Mouse (Mus musculus) embryo, embryonic 10 days (tissue): ENCODE data around the gene Ldlr.
"Not testable (repeated sequence)": the region's sequence is repeated elsewhere in the genome, so short reads cannot be mapped to it uniquely, and the experiment has no call there.

ENCODE experiments used
- DNase-seq: peaks from one replicate; pipeline ENCODE4 v3.0.0-alpha.2; 2015; ENCODE audit warnings: low spot score

Gene Ldlr

DNA sequence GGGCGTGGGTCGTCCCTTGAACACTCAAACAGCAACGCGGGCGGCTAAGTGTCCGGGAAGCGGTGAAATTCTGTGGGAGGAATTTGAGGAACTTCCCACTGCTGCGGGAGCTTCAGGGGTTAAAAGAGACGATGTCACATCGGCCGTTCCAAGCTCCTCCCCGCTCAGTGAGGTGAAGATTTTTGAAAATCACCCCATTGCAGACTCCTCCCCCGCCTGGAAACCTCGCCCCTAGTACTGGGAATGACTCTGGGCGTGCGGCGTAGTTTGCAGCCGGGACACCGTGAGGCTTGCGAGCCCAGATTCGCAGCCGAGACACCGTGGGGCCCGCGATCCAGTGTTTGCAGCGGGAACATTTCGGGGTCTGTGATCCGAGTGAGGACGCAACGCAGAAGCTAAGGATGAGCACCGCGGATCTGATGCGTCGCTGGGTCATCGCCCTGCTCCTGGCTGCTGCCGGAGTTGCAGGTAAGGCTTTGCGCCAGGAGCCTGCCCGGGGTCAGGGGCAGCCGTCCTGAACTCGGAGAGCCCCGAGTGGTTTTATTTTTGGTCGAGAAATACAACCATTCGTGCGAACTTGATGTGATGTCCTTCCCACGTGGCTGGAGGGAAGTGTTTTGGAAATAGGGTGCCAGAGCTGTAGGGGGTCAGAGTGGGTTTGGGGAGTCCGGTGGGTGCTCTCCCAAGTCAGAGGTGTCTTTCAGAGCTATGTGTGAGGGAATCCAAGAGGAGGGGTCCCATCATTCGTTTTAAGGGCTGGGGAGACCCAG lies at the start of gene Ldlr:
Gene Ldlr, plus strand, starts transcription at position 107 of the 770 bp plus-strand sequence.
- peak; percentile 95 for DNase-seq

DNA sequence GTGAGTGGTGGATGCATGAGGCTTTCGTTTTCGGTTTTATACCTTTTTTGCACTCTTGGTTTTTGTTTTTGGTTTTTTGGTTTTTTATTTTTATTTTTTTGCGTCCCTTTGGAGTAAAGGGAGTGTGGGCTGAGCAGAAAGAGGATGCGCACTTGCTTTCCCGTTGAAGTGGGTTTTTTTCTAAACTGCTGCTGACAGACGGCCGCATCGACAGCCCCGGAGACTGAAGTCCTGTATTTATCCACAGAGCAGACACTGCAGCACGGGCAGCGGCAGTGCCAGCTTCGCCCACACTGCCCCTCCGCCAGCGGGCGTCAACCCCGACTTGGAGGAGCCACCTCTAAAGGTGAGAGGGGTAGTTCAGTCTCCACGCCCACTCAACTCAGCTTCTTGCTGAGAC lies 45.6 kb upstream of the Ldlr start:
- DNase-seq, result no peak

DNA sequence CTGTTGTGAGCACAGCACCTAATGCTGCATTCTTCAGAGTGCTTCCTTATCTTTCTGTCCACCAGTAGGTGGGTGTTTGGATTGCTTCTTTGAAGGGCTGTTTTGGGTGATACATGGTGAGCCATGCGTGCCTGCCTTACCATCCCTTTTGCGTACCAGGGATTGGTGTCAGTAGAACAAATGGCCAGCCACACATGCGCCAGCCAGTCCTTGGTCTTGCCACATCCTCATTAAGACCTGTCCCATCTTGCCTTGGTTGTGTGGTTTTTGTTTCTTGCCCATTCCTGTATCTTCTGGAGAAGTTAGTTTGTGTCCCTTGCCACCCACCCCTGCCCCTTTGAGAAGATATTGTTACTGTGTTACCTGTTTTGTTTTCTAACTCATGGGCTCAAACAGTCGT lies 42.8 kb upstream of the Ldlr start:
- DNase-seq, result no peak

DNA sequence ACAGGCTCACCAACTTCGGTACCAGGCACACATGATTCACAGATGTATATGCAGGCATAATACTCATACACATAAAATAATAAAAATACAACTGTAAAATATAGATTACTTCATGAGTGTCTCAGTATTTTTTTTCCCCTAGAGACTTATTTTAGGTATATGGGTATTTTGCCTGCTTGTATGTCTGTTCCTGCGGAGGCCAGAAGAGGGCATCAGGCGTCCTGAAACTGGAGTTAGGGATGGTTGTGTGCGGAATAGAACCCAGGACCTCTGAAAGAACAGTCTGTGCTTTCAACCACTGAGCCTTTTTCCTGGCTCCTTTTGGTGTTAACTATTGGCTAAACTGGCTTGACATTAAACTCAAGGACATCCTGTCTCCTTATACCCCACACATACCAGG lies 40.5 kb upstream of the Ldlr start:
- DNase-seq, result no peak

DNA sequence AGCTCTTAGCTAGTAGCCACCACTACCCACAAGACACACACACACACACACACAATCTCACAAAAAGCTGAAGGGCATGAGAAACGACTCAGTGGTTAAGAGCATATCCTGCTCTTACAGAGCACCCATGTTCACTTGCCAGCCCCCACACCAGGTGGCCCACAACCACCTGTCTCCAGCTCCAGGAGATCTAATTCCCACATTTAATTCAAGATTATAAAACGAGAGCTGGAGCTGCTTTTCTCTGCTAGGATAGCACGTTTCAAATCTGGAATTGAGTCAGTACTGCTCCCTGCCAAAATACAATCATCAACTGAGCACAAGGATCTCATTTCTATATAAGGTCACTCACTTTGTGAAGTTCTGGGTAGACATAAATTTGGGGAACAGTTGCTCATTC lies 39.4 kb upstream of the Ldlr start:
- no peak for DNase-seq

DNA sequence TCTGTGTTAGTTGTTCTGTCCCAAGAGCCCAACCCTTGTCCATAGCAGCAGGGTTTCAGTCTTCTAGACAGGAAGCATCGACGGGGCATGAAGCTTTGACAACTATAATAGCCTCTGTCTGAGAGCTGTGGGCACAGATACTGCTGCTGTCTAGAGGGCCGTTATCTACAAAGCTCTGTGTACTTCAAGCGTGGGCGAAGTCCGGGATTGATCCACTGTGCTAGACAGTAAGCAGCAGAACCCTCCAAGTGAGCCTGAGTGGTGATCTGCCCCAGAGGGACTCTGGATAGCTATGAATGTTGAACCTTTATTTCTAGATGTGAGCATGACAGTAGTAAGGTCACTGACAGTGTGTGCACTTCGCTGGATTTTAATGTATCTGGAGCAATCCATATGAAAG lies 34.7 kb upstream of the Ldlr start:
- no peak for DNase-seq

DNA sequence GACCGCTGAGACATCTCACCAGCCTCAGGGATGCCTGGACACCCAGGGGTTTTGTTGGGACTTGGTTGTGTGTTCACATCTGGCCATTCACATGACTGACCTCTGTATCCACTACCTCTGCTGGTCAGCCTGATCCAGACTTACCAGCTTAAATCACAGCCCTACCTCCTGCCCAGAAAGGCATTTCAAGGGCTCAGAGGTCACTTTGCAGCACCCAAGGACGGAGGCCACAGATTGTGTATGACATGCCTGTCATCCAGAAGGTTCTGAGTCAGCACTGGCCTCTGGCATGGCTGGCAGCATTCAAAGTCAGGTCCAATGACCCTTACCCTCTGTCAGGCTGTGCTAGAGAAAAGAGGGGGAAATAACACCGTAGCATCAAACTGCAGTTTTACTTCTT lies 33.3 kb upstream of the Ldlr start:
- DNase-seq, result no peak

DNA sequence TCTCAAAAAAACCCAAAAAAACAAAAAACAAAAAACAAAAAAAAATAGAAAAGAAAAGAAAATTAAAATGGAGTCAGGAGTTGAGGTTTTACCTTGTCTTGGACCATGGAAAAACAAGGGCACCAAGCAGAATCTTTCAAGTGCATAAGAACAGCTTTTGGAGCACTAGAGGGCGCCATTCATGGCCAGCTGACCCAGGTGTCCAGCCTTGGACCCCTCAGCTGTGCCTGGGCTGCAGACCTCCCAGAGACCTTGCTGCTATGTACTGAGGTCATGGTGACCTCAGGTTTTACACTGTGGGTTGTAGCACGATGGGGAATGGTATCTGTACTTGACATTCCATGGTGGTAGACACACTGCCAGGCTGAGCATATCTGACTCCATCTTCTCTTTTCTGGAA lies 31.4 kb upstream of the Ldlr start:
- DNase-seq, result peak; percentile 78

DNA sequence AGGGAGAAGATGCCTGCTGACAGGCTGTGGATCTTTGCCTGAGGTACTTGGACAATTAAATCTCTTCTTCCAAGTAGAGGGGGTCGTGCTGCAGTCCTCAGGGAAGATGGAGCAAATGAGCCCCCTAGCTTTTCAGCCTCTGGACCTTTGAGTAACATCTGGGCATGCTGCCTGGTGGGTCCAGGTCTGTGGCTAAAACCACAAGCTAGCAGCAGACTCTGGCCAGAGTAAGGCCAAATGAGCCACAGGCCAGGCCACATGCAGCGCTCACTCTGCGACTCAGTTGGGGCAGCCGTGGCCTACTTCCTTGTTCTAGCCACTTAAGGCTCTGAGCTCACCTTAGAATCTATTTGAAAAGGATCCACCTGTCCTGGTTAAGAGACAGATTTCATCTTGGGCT lies 30.8 kb upstream of the Ldlr start:
- no peak for DNase-seq

DNA sequence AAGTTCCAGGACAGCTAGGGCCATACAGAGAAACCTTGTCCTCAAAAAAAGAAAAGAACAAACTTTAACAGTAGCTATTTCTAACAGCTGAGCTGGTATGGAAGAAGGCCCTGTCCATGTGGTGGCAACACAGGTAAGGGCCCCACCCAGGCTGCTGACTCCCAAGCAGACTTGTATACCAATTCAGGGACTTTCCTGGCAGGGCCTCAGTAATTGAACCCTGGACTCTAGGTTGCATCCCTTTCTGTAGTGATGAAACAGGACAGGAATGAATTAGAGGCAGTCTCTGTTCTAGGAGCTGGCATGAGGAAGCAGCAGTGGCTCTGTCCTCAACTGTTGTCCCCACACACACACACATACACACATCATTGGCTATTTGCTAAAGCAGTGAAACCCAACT lies 29.2 kb upstream of the Ldlr start:
- no peak for DNase-seq

DNA sequence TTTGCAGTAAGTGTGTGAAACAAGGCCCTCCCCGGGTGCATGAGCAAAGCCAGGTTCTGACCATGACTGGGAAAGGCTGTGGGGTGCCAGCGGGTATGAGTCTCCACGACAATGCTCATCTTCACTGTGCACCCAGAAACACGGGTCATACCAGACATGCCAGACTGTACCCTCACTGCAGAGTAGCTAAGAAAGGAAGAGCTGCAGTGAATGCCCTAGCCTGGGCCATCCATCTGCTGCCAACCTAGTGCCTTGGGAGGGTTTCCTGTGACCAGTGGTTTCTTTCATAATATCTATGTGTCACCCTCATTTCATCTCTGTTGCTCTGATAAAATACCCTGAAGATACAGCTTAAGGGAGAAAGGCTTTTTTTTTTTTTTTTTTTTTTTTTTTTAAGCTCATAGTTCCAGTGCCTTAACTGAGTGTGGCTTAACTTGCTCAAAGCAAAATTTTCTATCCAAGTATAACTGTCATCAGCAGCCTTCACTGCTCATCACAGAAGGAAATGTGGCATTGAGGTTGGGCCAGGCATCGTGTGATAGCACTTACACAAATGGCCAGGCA lies 28.0 kb upstream of the Ldlr start:
- no peak for DNase-seq

DNA sequence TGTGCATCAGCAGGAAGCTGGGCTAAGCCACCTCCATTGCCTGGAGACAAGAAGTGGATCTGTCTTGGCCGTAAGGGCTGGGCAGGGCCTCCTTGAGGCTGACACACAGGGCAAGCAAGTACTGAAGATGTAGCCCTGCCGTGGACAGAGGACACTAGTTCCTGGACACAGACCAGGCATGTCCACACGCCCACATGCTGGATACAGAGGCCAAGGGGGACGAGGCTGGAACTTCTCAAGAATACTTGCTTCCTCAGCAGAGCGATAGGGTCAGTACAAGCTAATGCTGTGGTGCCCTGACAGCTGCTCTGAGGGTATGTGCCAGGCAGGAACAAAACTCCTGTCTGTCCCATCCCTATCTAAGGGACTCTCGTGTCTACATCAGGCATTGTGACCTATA lies 26.2 kb upstream of the Ldlr start:
- DNase-seq, result no peak

DNA sequence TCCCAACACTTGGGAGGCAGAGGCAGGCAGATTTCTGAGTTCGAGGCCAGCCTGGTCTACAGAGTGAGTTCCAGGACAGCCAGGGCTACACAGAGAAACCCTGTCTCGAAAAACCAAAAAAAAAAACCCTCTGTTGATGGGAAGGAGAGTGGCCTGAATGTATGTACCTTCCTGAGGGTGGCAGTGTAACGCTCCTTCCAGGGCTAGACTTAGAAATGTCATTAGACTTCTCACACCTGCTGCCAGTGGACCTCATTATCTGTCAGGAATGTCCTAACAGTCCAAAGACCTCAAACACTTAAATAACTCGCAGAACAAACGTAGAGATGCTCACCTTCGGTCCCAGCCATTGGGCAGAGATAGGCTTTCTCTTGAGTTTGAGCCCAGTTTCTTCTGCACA lies 24.0 kb upstream of the Ldlr start:
- DNase-seq, result not testable (repeated sequence)

DNA sequence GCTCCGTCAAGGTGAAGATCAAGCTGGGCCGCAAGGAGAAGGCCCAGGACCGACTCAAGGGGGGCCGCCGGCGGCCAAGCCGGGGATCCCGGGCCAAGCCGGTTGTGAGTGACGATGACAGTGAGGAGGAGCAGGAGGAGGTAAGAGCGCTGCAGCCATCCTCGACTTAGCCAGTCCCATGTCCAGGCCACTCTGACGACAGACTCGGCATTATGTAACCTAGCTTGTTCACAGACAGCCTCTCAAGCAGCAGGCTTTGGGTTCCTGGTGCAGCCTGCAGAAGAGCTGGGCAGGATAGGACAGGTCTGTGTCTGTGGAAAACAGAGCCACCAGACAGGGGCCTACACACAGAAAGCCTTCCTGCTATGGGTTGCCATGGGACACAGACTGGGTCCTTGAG lies 22.2 kb upstream of the Ldlr start:
- no peak for DNase-seq

DNA sequence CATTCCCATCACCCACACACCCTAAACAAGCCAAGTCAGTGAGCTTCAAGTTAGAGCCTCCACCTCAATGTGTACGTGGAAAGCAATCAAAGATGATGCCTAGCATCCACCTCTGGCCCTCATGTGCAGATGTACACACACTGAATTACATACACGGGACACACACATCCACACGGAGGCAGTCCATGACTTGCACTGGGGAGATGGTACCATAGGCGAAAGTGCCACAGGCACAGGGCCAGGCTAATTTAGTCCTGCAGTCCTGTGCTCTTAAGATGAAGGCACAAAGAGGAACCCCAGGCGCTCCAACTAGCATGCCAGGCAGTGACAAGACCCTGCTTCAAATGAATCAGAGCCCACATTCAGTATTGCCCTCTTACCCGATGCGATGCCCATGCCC lies 19.8 kb upstream of the Ldlr start:
- DNase-seq, result no peak

DNA sequence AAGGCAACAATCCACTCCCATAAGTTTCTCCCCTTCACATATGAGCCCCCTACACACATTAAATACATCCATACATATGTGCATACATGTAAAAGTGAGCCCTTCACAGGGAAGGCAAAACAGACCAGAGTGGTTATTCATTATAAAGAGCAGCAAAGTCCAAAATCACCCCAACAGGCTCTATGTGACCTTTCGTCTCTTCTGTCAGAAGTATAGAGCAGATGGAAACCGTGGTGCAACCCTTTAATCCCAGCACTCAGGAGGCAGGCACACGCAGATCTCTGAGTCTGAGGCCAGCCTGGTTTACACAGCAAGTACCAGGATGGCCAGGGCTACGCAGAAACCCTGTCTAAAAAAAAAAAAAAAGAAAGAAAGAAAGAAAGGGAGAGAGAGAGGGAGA lies 17.2 kb upstream of the Ldlr start:
- DNase-seq, result no peak

DNA sequence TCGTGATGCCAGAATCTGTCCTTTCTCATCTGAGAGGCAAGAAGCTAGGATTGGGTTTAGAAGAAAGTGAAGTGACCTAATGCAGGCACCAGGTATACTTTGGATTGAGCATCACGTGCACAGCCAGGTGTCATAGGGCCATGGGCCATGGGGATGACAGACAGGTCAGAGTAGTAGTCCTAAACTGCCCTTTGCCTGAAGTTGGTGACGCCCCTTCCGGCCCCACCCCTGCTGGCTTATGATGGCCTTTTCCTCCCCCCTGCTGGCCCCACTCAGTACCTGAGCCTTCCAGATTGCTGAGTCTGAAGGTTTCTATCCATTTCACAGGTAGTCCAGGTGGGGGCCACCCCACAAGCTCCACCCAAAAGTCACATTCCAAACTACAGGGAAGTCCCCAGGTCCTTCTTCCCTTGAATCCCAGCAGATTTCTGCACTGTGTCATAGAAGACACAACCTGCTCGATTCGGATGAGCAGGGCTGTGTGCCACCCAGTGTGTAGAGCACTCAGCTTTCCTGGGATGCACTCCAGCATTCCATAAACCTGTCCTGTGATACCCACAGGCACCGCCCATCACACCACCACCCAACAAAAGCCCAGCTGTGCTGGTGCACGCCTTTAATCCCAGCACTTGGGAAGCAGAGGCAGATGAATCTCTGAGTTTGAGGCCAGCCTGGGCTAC lies 16.6 kb upstream of the Ldlr start:
- DNase-seq, result no peak

DNA sequence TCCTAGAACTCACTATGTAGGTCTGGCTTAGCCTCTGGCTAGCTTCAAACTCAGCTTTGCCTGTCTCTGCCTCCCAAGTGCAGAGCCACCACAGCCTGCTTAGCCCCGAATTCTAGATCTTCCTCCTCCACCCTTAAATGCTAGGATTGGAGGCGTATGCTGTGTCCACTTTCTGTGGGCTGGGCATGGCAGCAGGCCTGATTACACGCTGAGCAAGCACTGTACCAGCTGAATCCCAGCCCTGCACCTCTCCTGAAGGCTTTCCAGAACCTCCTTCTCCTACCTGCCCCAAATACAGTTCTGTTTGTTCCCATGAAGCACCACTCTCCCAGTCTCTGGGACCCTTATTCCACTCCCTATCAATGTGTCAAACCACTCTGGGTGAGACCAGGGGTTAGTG lies 13.9 kb upstream of the Ldlr start:
- DNase-seq, result no peak

DNA sequence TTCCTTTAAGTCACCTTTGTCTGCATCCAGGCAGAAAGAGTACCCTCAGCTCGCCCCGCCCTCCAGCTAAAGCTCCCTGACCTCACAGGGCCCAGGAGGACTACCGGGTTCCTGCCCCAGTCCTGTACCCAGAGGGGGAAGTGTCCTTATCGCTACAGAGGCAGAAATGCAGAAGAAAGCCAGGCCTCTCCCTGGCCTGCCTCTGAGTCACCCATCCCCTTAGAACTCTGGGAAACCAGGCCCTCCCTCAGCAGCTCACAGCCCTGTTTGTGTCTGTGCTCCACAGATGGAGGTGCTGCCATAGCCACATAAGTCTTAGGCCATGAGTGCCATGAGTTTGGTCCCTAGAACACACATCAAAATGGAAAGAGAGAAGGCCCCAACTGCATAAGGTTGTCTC lies 8.0 kb upstream of the Ldlr start:
- DNase-seq, result no peak

DNA sequence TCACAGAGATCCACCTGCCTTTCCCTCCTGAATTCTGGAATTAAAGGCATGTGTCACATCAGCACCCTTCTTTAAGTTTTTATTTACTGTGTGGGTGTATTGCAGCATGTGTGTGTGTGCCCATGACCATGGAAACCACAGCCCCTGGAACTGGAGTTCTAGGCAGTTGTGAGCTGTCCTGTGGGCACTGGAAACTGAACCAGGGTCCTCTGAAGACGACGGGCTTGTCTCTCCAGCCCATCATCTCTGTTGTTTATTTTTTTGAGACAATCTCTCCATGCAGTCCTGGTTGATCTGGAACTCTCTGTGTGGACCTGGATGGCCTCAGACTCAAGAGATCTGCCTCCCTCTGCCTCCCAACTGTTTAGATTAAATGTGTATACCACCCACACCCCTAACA lies 6.3 kb upstream of the Ldlr start:
- no peak for DNase-seq

DNA sequence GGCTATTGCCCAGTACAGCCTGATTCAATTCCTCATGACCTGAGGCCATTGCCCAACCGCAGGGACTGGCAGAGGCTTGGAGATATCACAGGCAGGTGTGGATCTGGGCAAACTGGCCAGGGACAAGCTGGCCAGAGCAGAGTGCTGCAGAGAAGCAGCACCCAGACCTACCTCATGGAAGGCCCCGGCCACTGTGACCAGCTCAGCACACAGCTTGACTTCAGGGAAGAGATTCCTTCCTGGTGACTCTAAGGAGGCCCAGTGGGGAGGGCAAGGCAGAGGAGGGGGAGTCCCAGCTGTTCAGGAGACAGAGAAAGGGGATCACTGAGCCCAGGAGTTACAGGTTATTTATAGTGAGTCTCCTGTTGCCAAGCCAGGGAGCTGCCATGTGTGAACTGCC lies 2.2 kb upstream of the Ldlr start:
- DNase-seq, result no peak

DNA sequence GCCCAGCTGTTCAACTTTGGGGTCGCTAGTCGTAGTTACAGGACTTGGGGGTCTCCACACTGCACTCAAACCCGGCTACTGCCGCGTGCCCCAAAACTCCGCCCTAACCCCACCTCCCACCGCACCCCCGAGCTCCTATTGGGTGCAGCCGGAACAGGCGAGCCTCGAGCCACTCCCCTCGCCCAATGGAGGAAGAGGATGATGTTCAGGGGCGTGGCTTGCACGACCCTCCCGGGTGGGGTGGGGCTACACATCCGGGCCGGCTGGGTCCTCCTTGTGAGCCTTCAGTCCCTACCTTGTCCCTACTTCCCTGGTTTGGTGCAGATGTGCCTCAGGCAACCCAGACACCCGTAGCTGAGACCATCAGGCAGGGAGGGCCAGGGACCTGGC lies 859 bp downstream of the Ldlr start:
- peak; percentile 97 for DNase-seq

DNA sequence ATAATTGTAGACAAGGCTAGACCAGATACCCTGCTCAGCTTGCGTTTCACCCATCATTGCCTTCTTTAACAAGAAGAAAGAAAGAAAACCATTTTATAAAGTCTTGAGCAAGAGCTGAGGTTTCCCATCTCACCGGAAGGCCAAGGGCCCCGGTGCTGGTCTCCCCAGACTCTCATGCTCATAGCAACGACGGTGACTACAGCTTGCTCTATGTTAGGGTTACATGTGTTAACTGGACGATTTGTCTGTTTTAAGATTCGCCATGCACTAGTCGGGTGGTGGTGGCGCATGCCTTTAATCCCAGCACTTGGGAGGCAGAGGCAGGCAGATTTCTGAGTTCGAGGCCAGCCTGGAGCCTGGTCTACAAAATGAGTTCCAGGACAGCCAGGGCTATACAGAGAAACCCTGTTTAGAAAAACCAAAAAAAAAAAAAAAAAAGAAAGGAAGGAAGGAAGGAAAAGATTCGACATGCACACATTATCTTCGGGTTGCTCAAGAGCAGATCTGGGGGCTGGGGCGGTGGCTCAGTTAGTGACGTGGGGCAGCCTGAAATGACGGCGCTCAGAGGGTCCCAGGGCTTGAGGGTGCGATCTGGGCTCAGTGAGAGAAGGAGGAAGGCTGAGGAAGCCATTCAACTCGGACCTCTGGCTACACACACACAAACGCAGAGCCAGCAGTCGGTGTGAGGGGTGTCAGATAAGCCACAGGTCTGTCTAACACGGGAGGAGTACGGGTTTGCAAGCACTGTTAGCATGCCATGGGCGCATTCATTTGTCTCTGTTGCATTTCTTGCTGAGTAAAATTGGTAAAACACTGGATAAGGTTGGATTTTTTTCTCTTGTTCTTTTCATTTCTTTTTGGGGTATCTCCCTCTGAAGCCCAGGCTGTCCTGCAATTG lies 2.2 kb downstream of the Ldlr start:
- DNase-seq, result no peak
